20 mouse cellular contexts compared by ENCODE assay signal in genomic region chr17:26879235-26879634, GRCm38 (mm10). TPM values are rescaled to one million over a fixed set of nuclear protein-coding genes. Genes with fewer than 3 reads are reported as not detected.
A peak's percentile ranks its signal among the peaks of the same experiment; 100 is the strongest.
DNase-seq lines count a peak whose midpoint lies in the region; ATAC-seq and TF ChIP-seq lines count a peak whose summit lies in the region.
"Had no signal": no experiment of that assay in that cellular context is flagged by ENCODE, and none has a peak within 500 bp of the region (broad histone marks: within the 10 kb centered on the region; RNA-seq: fewer than 3 reads in every experiment).

No protein-coding gene starts in this region.

- no peak for ATAC-seq in heart, embryonic 12.5 days (ENCODE audit: insufficient number of reproducible peaks, low FRiP score)
- ATAC-seq in heart, embryonic 11.5 days (replicated peaks; ENCODE audit: insufficient number of reproducible peaks, low FRiP score, low TSS enrichment): no peak
- no peak for ATAC-seq in midbrain, embryonic 13.5 days
- ATAC-seq: forebrain, embryonic 15.5 days; inflammation-experienced regulatory T-cells, adult 6 months had no signal

- no peak overlapping the region for H3K4me3 ChIP-seq in heart, embryonic 12.5 days
- no peak overlapping the region for H3K4me3 ChIP-seq in heart, embryonic 11.5 days (ENCODE audit: low read depth, low read length)
- H3K4me3 ChIP-seq in layer of hippocampus, adult 2 months: no peak overlapping the region
- no peak overlapping the region for H3K4me3 ChIP-seq in midbrain, embryonic 13.5 days (replicated peaks)
- H3K4me3 ChIP-seq: forebrain, embryonic 15.5 days; hindbrain, embryonic 12.5 days; kidney, embryonic 15.5 days; liver, embryonic 13.5 days had no signal

- peaks cover 8% of the 10 kb centered on the region; the same call in 1 of the 2 replicates for H3K9me3 ChIP-seq in heart, embryonic 12.5 days (replicated peaks)
- no peaks in the 10 kb centered on the region; the same call in 1 of the 2 replicates for H3K9me3 ChIP-seq in heart, embryonic 11.5 days (replicated peaks; ENCODE audit: control insufficient read depth, low read length)
- H3K9me3 ChIP-seq in midbrain, embryonic 13.5 days: peaks cover 7% of the 10 kb centered on the region
- H3K9me3 ChIP-seq: forebrain, embryonic 15.5 days; hindbrain, embryonic 12.5 days; kidney, embryonic 15.5 days; liver, embryonic 13.5 days had no signal

- H3K9ac ChIP-seq in heart, embryonic 12.5 days: no peak overlapping the region
- no peak overlapping the region for H3K9ac ChIP-seq in heart, embryonic 11.5 days (ENCODE audit: low read depth, low read length)
- H3K9ac ChIP-seq in midbrain, embryonic 13.5 days (replicated peaks): no peak overlapping the region
- H3K9ac ChIP-seq: forebrain, embryonic 15.5 days; hindbrain, embryonic 12.5 days; kidney, embryonic 15.5 days; liver, embryonic 13.5 days had no signal

- peaks cover 32% of the 10 kb centered on the region for H3K4me1 ChIP-seq in heart, embryonic 12.5 days (replicated peaks)
- peaks cover 14% of the 10 kb centered on the region for H3K4me1 ChIP-seq in heart, embryonic 11.5 days (ENCODE audit: control insufficient read depth, insufficient read depth, low read length)
- no peaks in the 10 kb centered on the region; the same call in 1 of the 2 replicates for H3K4me1 ChIP-seq in midbrain, embryonic 13.5 days (replicated peaks)
- H3K4me1 ChIP-seq: forebrain, embryonic 15.5 days; hindbrain, embryonic 12.5 days had no signal

- H3K27ac ChIP-seq in heart, embryonic 12.5 days (ENCODE audit: poor library complexity, severe bottlenecking): peak overlapping the region; percentile 55
- H3K27ac ChIP-seq in heart, embryonic 11.5 days (ENCODE audit: low read depth, low read length): no peak overlapping the region
- H3K27ac ChIP-seq in layer of hippocampus, adult 2 months: no peak overlapping the region
- no peak overlapping the region for H3K27ac ChIP-seq in midbrain, embryonic 13.5 days
- H3K27ac ChIP-seq: forebrain, embryonic 15.5 days; hindbrain, embryonic 12.5 days; kidney, embryonic 15.5 days; liver, embryonic 13.5 days had no signal

- H3K36me3 ChIP-seq in heart, embryonic 12.5 days: peaks cover 6% of the 10 kb centered on the region
- no peaks in the 10 kb centered on the region; the same call in 1 of the 2 replicates for H3K36me3 ChIP-seq in heart, embryonic 11.5 days (ENCODE audit: control insufficient read depth, insufficient read depth, low read length)
- no peaks in the 10 kb centered on the region for H3K36me3 ChIP-seq in midbrain, embryonic 13.5 days
- H3K36me3 ChIP-seq: forebrain, embryonic 15.5 days; hindbrain, embryonic 12.5 days; kidney, embryonic 15.5 days had no signal

- no peaks in the 10 kb centered on the region for H3K27me3 ChIP-seq in heart, embryonic 12.5 days (replicated peaks)
- H3K27me3 ChIP-seq in heart, embryonic 11.5 days (ENCODE audit: control insufficient read depth, insufficient read depth, low read length): no peaks in the 10 kb centered on the region
- H3K27me3 ChIP-seq in midbrain, embryonic 13.5 days: 0 out of 2 replicates have a peak, but pooled peaks cover 6% of the 10 kb centered on the region
- H3K27me3 ChIP-seq: forebrain, embryonic 15.5 days; liver, embryonic 13.5 days had no signal

- WGBS in heart, embryonic 12.5 days: 90% methylated on average over 6 of the region's 6 CpGs
- WGBS in heart, embryonic 11.5 days (ENCODE audit: insufficient replicate concordance): 85% methylated on average over 6 of the region's 6 CpGs
- 91% methylated on average over 6 of the region's 6 CpGs for WGBS in midbrain, embryonic 13.5 days

- no peak overlapping the region for H3K4me2 ChIP-seq in heart, embryonic 12.5 days
- H3K4me2 ChIP-seq in heart, embryonic 11.5 days: no peak overlapping the region
- H3K4me2 ChIP-seq in midbrain, embryonic 13.5 days (replicated peaks): no peak overlapping the region
- H3K4me2 ChIP-seq: forebrain, embryonic 15.5 days; hindbrain, embryonic 12.5 days; kidney, embryonic 15.5 days; liver, embryonic 13.5 days had no signal

- no peak for DNase-seq in layer of hippocampus, adult 2 months (ENCODE audit: low spot score in 2 of 2)
- DNase-seq in layer of hippocampus, postnatal 10 days (ENCODE audit: low spot score in 2 of 2): no peak
- DNase-seq in A20 (ENCODE audit: low read depth, low spot score) (peak; percentile 13), R1 (ENCODE audit: low read depth, low spot score) (peak; percentile 46)
- no peak for DNase-seq in yolk sac, embryonic 10.5 days (ENCODE audit: low spot score)
- DNase-seq: cerebellum, postnatal 14 days; liver, embryonic 13.5 days; right cerebral cortex, adult 18-20 months; thymus, postnatal 25 days had no signal

- peak; percentile 38 for TF ChIP-seq CTCF in layer of hippocampus, adult 2 months (conservative IDR thresholded peaks at IDR 0.05)

RNA-seq across cellular contexts. Expression of gene Nkx2-5, which starts 34.4 kb away (rescaled TPM):
- 200 and 212 TPM in 2 replicates for polyA plus RNA-seq in heart, embryonic 12.5 days (2016; fragmentation: Nextera tagmentation; extraction: Ambion mirVana)
- 157 and 159 TPM in 2 replicates for polyA plus RNA-seq in heart, embryonic 11.5 days (2014; fragmentation: Nextera tagmentation; extraction: Ambion mirVana)
- not detected for total RNA-seq in layer of hippocampus, adult 2 months (2021)
- total RNA-seq in layer of hippocampus, postnatal 10 days (2021): not detected
- not detected in 2 replicates for polyA plus RNA-seq in midbrain, embryonic 13.5 days (2015; fragmentation: Nextera tagmentation; extraction: Ambion mirVana)
- total RNA-seq: adrenal gland, adult 18-20 months; granulocyte monocyte progenitor cell, adult 5-6 weeks; left cerebral cortex, postnatal 36 days had no signal
- polyA plus RNA-seq: forebrain, embryonic 15.5 days; hindbrain, embryonic 12.5 days; inflammation-experienced regulatory T-cells, adult 6 months; kidney, embryonic 15.5 days; liver, embryonic 13.5 days; neural tube, embryonic 11.5 days had no signal

RNA-seq across cellular contexts. Expression of gene Kifc5b, which starts 37.7 kb away (rescaled TPM):
- 5.2 and 5.7 TPM in 2 replicates for polyA plus RNA-seq in heart, embryonic 12.5 days (2016; fragmentation: Nextera tagmentation; extraction: Ambion mirVana)
- 6.3 and 6.9 TPM in 2 replicates for polyA plus RNA-seq in heart, embryonic 11.5 days (2014; fragmentation: Nextera tagmentation; extraction: Ambion mirVana)
- 1 to 10 TPM; 2.8 to 3.3 TPM for total RNA-seq in layer of hippocampus, adult 2 months (2021)
- 1 to 10 TPM; 4.0 to 5.8 TPM for total RNA-seq in layer of hippocampus, postnatal 10 days (2021)
- 4.2 and 4.4 TPM in 2 replicates for polyA plus RNA-seq in midbrain, embryonic 13.5 days (2015; fragmentation: Nextera tagmentation; extraction: Ambion mirVana)

RNA-seq across cellular contexts. Expression of gene Phf1, which starts 53.6 kb away (rescaled TPM):
- 9.0 and 9.4 TPM in 2 replicates for polyA plus RNA-seq in heart, embryonic 12.5 days (2016; fragmentation: Nextera tagmentation; extraction: Ambion mirVana)
- polyA plus RNA-seq in heart, embryonic 11.5 days (2014; fragmentation: Nextera tagmentation; extraction: Ambion mirVana): 5.7 and 5.9 TPM in 2 replicates
- 10 to 100 TPM; 31.4 to 33.9 TPM for total RNA-seq in layer of hippocampus, adult 2 months (2021)
- 10 to 100 TPM; 23.0 to 23.9 TPM for total RNA-seq in layer of hippocampus, postnatal 10 days (2021)
- 13.6 and 17.7 TPM in 2 replicates for polyA plus RNA-seq in midbrain, embryonic 13.5 days (2015; fragmentation: Nextera tagmentation; extraction: Ambion mirVana)

Comparison
In these comparisons a context has a peak if more than half of its experiments do, and no peak if none do; other contexts are left out.
1. DNase-seq: peak in A20 (single experiment) and R1 (single experiment); none in layer of hippocampus, adult 2 months (0 of 2), layer of hippocampus, postnatal 10 days (0 of 2) and yolk sac, embryonic 10.5 days (single experiment).
2. RNA of gene Nkx2-5, which starts 34.4 kb away (polyA plus RNA-seq): 200 to 212 TPM in heart, embryonic 12.5 days and 157 to 159 TPM in heart, embryonic 11.5 days; not detected in midbrain, embryonic 13.5 days; every median in the first group is over 100 times any median in the second.